Mouse (Mus musculus) heart, embryonic 11.5 days (tissue): ENCODE results near the gene Foxn4. TPM values are rescaled to one million over a fixed set of nuclear protein-coding genes. Genes with fewer than 3 reads are reported as not detected.

Source experiments
- ATAC-seq: fragments of 200-750 bp; cut with Nextera tagmentation; replicated peaks from 2 replicates; pipeline ENCODE4 v1.8.0; 2017; ENCODE audit warnings: moderate library complexity; ENCODE audit not compliant: insufficient number of reproducible peaks, low FRiP score, low TSS enrichment
- H3K27ac ChIP-seq: fragments of 300-500 bp; sonication (generic); 2 replicates; pipeline ENCODE4 v1.5.1; 2014; ENCODE audit warnings: mild to moderate bottlenecking, low read depth, low read length
- H3K27me3 ChIP-seq: fragments of 300-500 bp; sonication (generic); 2 replicates; pipeline ENCODE4 v1.6.1; 2014; ENCODE audit warnings: mild to moderate bottlenecking, low read length, mixed read lengths; ENCODE audit not compliant: control insufficient read depth, insufficient read depth
- H3K36me3 ChIP-seq: fragments of 300-500 bp; sonication (generic); 2 replicates; pipeline ENCODE4 v1.6.1; 2014; ENCODE audit warnings: mild to moderate bottlenecking, low read length, moderate library complexity, mixed read lengths; ENCODE audit not compliant: control insufficient read depth, insufficient read depth
- H3K4me1 ChIP-seq: fragments of 300-500 bp; sonication (generic); 2 replicates; pipeline ENCODE4 v1.6.1; 2014; ENCODE audit warnings: low read length; ENCODE audit not compliant: control insufficient read depth, insufficient read depth
- H3K4me2 ChIP-seq: fragments of 300-500 bp; sonication (generic); 2 replicates; pipeline ENCODE4 v1.6.1; 2014; ENCODE audit warnings: mild to moderate bottlenecking, moderate library complexity
- H3K4me3 ChIP-seq: fragments of 300-500 bp; sonication (generic); 2 replicates; pipeline ENCODE4 v1.5.1; 2014; ENCODE audit warnings: low read depth, low read length
- H3K9ac ChIP-seq: fragments of 300-500 bp; sonication (generic); 2 replicates; pipeline ENCODE4 v1.6.1; 2014; ENCODE audit warnings: mild to moderate bottlenecking, low read depth, low read length, moderate library complexity
- H3K9me3 ChIP-seq: fragments of 300-500 bp; sonication (generic); replicated peaks from 2 replicates; pipeline ENCODE4 v1.6.1; 2016; ENCODE audit warnings: low read length; ENCODE audit not compliant: control insufficient read depth
- WGBS: fragments of 180-500 bp; shearing (Covaris S2); extraction: QIAGEN DNeasy Blood & Tissue Kit; methylation state at CpG from one replicate; pipeline ENCODE4 v1.1.7; 2014; ENCODE audit not compliant: insufficient replicate concordance; 5-methylcytosine and 5-hydroxymethylcytosine counted together
- polyA plus RNA-seq: library from polyadenylated mRNA; unstranded; fragments of >200 nt; fragmentation: Nextera tagmentation; extraction: Ambion mirVana; gene quantifications from 2 replicates; pipeline ENCODE4 v1.2.1, GENCODE M21; 2014

Gene Foxn4
- polyA plus RNA-seq, 1 experiment from 2014 or later: not detected

- H3K4me1 ChIP-seq: no peaks in the 10 kb centered on the region
- no peak for ATAC-seq
- no peak overlapping the region for H3K9ac ChIP-seq
- H3K4me2 ChIP-seq: no peak overlapping the region
- no peak overlapping the region for H3K27ac ChIP-seq
- H3K4me3 ChIP-seq: no peak overlapping the region
- no peaks in the 10 kb centered on the region for H3K36me3 ChIP-seq
- H3K27me3 ChIP-seq: peaks cover 12% of the 10 kb centered on the region; the same call in 1 of the 2 replicates
- no peaks in the 10 kb centered on the region for H3K9me3 ChIP-seq
- 69% methylated on average over 22 of the region's 22 CpGs for WGBS
Measured at GRCm38 (mm10) chr5:114299156-114299855, 25.7 kb upstream of the Foxn4 start.

DNA sequence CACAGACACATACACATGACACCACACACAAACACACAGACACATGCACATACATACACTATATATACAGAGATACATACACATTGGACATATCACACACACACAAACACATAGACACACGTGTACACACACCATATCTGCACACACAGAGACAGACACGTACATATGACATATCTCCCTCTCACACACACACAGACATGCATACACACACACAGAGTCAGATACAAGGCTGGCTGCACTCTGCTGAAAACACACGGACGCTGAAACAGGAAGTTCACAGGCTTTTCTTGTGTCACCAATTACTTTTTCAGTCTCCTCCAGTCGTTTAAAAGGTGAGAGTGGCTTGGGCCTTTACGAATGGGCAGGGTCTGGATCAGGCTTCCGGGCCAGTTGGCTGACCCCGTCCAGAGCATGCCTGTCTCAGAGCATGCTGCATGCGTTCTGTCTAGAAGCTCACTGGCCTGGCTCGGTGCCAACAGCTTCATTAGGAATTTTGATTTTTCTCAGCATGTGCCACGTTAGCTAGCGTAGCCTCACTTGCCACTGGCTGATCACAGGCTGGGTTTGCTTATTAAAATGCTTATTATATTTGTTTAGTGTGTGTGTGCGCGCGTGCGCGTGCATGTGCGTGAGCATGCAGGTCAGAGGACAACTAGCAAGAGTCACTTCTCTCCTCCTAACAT, 24.7 kb upstream of the Foxn4 start:
- H3K9me3 ChIP-seq: no peaks in the 10 kb centered on the region
- no peak for ATAC-seq
- H3K4me3 ChIP-seq: no peak overlapping the region
- peaks cover 12% of the 10 kb centered on the region; the same call in 1 of the 2 replicates for H3K27me3 ChIP-seq
- no peak overlapping the region for H3K27ac ChIP-seq
- WGBS: 69% methylated on average over 18 of the region's 18 CpGs
- H3K9ac ChIP-seq: no peak overlapping the region
- H3K36me3 ChIP-seq: no peaks in the 10 kb centered on the region
- H3K4me1 ChIP-seq: no peaks in the 10 kb centered on the region
- H3K4me2 ChIP-seq: no peak overlapping the region

DNA sequence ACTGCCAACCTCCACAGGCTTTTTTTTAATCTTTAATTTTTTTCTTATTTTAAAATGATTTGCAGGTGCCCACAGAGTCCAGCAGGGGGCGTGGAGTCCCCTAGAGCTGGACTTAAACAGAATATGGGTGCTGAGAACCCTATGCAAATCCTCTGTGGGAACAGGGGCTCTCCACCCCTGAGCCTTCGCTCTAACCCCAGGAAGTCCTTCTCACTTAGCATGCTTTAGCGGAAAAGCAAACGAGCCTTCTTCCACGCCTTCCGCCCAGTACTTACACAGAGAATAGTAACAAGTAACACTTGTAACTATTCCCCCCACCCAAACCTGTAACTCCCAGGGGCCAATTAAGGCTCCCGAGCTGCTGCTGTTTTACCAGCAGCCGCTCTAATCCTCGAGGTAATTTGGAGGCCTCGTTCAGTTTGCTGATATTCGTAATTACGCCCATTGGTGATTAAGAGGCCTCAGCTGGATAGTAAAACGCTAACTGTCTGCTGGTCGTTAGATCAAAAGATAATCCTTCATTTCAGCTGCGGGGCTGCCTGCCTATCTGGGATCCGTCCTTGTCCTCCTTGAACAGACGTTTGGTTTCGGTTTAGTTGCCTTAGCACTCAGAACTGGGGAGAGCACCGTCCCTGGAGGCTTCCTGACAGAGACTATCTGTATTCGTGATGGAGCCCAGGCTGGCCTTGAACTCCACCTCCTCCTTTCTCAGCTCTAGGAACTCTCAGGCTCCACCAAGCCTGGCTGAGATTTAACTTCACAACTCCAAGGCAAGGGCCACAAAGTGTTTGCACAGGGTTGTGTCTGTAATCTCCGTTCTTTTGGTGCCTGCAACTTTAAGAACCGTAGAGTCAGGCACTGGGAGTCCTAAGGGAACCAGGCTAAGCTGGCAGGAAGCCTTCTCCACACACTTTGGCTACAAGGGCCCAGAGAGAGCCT, 23.4 kb upstream of the Foxn4 start:
- 16% methylated on average over 22 of the region's 22 CpGs for WGBS
- Histone ChIP-seq H3K4me1 (no peaks in the 10 kb centered on the region), H3K27me3 (peaks cover 8% of the 10 kb centered on the region; the same call in 1 of the 2 replicates), H3K4me2 (peak overlapping the region; percentile 39), H3K27ac (no peak overlapping the region), H3K4me3 (no peak overlapping the region), H3K9ac (no peak overlapping the region), H3K36me3 (no peaks in the 10 kb centered on the region), H3K9me3 (no peaks in the 10 kb centered on the region)
- no peak for ATAC-seq

DNA sequence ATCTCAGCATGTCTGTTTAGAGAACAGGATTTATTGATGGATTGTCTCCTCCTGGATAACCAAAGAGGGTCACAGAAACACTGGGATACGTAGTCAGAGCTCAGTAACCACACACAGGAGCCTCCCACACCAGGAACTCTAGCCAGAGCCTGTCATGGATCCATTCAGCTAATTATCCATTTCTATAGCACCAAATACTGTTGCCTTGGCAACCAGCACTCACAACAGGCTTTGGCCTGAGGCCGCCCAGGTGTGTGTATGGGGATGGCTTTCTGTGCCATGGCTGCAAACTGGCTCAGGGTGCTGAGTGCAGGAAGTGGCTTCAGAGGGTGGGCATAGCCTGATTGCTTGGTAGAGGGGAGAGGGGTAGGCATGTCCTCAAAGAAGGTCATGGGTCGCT, 16.4 kb upstream of the Foxn4 start:
- H3K4me3 ChIP-seq: no peak overlapping the region
- no peaks in the 10 kb centered on the region for H3K4me1 ChIP-seq
- no peak for ATAC-seq
- H3K4me2 ChIP-seq: no peak overlapping the region
- no peak overlapping the region for H3K27ac ChIP-seq
- H3K9ac ChIP-seq: no peak overlapping the region
- no peaks in the 10 kb centered on the region for H3K36me3 ChIP-seq
- peaks cover 18% of the 10 kb centered on the region for H3K27me3 ChIP-seq
- H3K9me3 ChIP-seq: no peaks in the 10 kb centered on the region
- WGBS: 77% methylated on average over 3 of the region's 3 CpGs

DNA sequence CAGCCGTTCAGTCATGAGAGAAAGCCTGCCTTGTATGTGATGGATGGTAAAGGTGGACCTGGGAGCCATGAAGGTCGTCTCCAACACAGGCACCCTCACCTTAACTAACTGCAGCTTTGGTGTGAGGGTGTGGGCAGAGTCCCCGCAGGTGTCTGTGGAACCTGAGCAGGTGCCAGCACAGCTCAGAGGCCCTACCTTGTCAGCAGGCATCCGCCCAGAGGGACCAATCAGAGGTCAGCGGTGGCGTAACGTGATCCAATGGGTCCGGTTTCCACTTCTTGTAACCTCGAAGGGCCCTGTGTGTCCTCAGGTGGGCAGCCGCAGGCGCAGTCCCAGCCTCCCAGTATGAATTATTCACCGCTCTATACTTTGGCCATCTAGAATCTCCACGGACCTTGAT, 15.3 kb upstream of the Foxn4 start, which contains the start of gene Myo1h:
Gene Myo1h (plus strand): TSS at position 293 of the 400 bp plus-strand sequence.
- H3K27ac ChIP-seq: no peak within 1 kb of the TSS
- H3K4me1 ChIP-seq: no peaks in the 10 kb centered on the region
- no peaks in the 10 kb centered on the region for H3K9me3 ChIP-seq
- H3K27me3 ChIP-seq: peaks cover 17% of the 10 kb centered on the region
- WGBS: 30% methylated on average over 13 of the region's 13 CpGs
- ATAC-seq: no peak
- no peak within 1 kb of the TSS for H3K4me2 ChIP-seq
- H3K9ac ChIP-seq: no peak within 1 kb of the TSS
- H3K36me3 ChIP-seq: no peaks in the 10 kb centered on the region
- no peak within 1 kb of the TSS for H3K4me3 ChIP-seq

DNA sequence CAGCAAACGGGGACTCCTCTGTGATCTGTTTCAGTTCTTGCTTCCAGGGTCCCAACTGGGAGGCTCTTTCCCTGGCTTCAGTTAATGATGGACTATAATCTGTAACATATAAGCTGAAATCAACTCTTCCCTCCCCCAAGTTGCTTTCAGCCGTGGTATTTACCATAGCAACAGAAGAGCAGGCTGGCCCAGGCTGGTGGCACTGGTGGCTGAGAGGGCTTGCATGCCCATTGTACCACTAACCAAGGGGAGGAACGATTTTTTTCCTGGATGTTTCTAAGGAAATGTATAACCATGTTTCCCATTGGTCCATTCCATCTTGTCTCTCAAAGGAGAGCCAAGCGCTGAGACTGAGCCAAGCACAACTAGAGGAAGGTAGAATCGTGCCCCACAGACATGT, 14.8 kb upstream of the Foxn4 start:
- Histone ChIP-seq H3K4me2 (no peak overlapping the region), H3K4me1 (no peaks in the 10 kb centered on the region), H3K9ac (no peak overlapping the region), H3K27me3 (peaks cover 17% of the 10 kb centered on the region), H3K4me3 (no peak overlapping the region), H3K27ac (no peak overlapping the region), H3K9me3 (no peaks in the 10 kb centered on the region), H3K36me3 (no peaks in the 10 kb centered on the region)
- no peak for ATAC-seq
- WGBS: 74% methylated on average over 5 of the region's 5 CpGs

GRCm38 (mm10) chr5:114286872-114287571, 13.4 kb upstream of the Foxn4 start:
- WGBS: 72% methylated on average over 16 of the region's 16 CpGs
- peaks cover 17% of the 10 kb centered on the region for H3K27me3 ChIP-seq

DNA sequence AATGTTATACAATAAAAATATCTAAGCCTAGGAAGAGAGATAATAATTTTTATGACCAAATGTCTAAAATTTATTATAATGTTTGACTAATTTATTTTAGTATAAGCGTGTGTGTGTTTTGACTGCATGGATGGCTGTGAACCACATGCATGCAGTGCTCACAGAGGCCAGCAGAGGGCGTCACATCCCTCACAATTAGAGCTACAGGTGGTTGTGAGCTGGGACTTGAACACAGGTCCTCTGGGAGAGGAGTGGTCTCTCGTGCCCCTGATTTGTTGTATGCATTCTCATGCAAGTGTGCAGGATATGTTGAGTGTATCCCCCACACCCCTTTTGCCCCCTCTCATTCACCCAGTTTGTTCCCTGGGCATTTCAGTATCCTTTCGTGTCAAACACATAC, 12.5 kb upstream of the Foxn4 start:
- 67% methylated on average over 4 of the region's 4 CpGs for WGBS
- ATAC-seq: no peak

More at GRCm38 (mm10) chr5:114286872-114287571, 13.4 kb upstream of the Foxn4 start:
- Histone ChIP-seq H3K4me3 (no peak overlapping the region), H3K36me3 (no peaks in the 10 kb centered on the region), H3K9me3 (no peaks in the 10 kb centered on the region), H3K27ac (no peak overlapping the region), H3K4me2 (no peak overlapping the region), H3K4me1 (no peaks in the 10 kb centered on the region), H3K9ac (no peak overlapping the region)
- no peak for ATAC-seq

More for the DNA sequence above, 12.5 kb upstream of the Foxn4 start:
- no peaks in the 10 kb centered on the region for H3K36me3 ChIP-seq
- H3K27ac ChIP-seq: no peak overlapping the region
- no peaks in the 10 kb centered on the region for H3K9me3 ChIP-seq
- H3K4me2 ChIP-seq: no peak overlapping the region
- peaks cover 17% of the 10 kb centered on the region for H3K27me3 ChIP-seq
- no peaks in the 10 kb centered on the region for H3K4me1 ChIP-seq
- H3K4me3 ChIP-seq: no peak overlapping the region
- no peak overlapping the region for H3K9ac ChIP-seq
